Mouse (Mus musculus): ENCODE data around the gene S100a8. TPM values are rescaled to one million over a fixed set of nuclear protein-coding genes. Genes with fewer than 3 reads are reported as not detected.

Gene S100a8
- polyA plus RNA-seq, 1 experiment, result not detected

DNA sequence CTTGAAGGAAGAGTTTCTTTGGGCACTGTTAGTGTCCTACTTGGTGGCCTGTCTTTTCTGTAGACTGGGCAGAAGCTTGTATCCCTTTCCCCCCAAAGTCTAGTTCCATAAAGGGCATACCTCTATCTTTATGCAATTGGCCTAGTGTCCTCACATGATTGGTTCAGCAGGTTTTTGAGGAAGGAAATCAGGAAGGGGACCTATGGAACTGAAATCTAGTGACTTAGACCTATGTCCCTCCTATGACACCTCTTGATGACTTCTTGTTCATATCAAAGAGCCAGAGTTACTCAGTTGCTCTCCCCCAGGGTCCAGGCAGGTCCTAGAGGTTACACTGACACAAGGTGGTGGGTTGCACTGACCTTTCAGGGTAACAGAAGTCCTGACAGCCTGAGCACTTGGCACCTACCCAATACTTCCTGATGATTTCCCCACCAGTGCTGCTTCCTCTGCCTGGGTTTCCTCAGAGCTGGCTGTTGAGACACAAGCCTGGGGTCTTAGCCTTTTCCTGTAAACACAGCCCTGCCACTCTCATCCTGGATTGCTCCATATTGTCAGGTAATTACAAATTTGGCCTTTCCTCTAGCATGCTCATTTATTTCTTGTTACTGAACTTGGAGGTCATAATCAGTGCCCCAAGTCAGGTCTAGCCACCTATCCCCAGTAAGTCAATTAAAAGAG is 9.3 kb upstream of the S100a8 start:
- no peak for DNase-seq (ENCODE audit: low read depth, low spot score)

DNA sequence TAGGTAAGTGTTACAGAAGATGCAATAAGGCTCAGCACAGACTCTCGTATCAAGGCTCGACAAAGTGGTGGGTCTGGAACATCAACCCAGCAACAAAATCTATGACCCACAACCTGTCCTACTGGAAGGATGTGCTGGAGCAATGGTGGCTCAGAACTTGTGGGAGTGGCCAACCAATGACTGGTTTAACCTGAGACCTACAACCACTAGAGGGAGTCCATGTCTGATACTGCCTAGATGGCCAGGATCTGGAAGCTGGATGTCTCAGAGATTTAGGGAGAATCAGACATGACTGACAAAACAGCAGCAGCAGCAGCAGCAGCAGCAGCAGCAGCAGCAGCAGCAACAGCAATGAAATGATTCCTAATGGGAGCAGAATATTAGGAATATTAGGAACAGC is 4.6 kb upstream of the S100a8 start:
- WGBS, result 82% methylated on average over 2 of the region's 2 CpGs
- DNase-seq (ENCODE audit: low read depth, low spot score), result no peak

DNA sequence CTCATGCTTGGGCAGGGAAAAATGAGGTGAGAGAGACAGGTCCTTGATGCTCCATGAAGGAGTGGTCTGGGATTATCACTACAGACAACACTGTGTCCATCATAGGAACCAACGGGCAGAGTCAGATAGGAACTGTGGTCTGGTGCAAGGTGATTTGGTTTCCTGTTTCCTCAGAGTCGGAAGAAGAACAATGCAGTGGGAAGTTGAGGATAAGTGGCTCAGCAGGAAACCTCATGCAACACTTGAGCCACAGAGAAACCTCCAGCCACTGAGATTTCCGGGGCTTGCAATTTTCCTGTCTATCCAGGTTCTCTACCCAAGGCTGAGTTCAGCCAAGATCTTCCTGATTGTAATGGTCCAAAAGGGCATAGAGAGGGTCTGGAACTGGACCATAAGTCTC is 9.9 kb downstream of the S100a8 start:
- WGBS, result 58% methylated on average over 3 of the region's 3 CpGs
- no peak for DNase-seq (ENCODE audit: low read depth, low spot score)

DNA sequence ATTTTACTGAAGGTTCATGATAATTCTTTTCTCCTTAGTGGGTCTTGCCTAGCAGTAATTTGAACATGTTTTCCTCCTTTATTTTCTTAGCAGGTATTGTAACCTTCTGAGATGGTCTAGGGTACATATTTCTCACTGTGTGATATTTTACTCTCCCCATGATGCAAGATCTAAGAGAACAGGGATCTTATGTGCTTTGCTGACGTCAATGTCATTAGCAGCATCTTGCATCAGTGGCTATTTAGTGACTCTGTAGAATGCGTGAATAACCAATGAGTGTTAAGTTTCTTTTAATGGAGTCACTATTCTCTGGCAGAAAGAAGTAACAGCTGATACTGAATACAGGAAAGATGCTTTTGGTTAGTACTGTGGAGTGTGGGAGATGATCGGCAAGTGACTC is 15.2 kb downstream of the S100a8 start:
- WGBS, result 87% methylated on average over 3 of the region's 3 CpGs
- no peak for DNase-seq (ENCODE audit: low read depth, low spot score)

DNA sequence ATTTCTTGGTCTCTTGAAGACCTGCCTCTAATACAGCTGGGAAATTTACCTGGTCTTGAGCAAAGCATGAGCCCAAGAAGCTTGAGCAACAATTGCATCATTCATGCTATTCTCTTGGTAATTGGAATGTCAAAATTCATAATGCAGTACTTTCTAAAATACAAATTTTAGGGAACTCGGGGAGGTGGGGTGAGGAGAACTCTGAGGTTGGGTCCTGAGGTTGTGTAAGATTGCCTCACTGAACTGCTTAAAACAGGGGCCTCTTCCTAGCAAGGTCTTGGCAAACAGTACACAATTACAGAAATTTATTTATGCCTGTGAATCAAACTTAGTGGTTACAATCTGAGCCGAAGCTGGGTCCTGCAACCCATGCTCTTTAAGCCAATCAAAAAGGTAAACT is 18.1 kb downstream of the S100a8 start:
- WGBS, result 82% methylated on average over 2 of the region's 2 CpGs

DNA sequence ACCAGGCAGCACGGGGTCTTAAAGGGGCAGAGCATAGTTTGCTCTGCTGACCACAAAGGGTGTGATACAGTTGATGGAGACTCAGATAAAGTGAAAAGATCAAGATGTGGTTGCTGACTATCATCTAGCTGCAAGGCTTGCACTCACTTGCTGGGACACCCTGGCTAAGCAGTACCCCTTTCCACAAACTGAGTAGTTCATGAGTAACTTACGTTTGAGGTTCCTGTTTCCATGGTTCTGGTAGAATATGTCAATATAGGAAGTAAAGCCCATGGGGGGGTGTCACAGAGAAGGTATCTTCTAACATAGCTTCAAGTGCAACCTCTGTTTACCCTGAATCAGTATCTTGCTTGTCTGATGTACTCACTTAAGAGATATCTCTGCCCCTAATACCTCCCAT is 24.7 kb downstream of the S100a8 start:
- 62% methylated on average over 2 of the region's 2 CpGs for WGBS
- no peak for DNase-seq (ENCODE audit: low read depth, low spot score)

More for the DNA sequence above, 18.1 kb downstream of the S100a8 start:
- DNase-seq (ENCODE audit: low read depth, low spot score), result no peak

DNA sequence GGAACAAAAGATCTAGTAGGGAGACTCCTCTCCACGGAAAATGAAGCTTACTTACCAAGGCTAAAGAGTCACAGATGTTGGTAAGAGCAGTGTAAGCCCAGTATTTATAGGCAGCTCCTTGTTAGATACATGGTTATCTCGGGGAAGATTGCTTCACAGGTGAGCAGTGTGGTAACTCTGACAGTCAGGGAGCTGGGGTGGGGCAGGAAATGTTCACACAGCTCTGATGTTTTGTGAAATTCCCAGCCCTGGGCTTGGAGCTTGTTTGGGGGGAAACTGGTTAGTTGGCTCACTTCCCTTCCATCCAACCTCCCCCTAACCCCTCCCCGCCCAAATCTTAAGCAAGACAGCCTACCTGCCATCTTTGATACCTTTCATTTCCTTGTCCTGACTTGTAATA is 26.8 kb downstream of the S100a8 start, which contains the start of gene S100a9:
TSS of gene S100a9 (minus strand) at position 109 of the 400 bp plus-strand sequence.
- WGBS, result 41% methylated on average over 3 of the region's 3 CpGs
- no peak for DNase-seq (ENCODE audit: low read depth, low spot score)

DNA sequence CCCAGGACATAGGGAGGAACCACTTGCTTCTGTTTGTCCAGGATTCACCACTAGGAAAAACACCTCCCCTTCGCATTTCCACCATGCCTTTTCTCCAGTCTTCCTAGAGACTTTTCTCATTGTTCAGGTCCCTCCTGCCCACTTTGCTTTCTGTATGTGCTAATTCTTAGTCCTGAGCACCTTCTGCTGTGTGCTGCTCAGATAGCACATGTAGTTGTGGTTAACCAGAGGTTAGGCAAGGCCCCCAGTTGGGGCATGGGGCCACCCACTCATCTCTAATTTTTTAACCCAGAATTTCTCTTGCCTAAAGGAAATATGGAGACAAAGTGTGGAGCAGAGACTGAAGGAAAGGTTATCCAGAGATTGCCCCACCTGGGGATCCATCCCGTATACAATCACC is 33.5 kb downstream of the S100a8 start:
- WGBS, result 85% methylated on average over 2 of the region's 2 CpGs
- no peak for DNase-seq (ENCODE audit: low read depth, low spot score)

DNA sequence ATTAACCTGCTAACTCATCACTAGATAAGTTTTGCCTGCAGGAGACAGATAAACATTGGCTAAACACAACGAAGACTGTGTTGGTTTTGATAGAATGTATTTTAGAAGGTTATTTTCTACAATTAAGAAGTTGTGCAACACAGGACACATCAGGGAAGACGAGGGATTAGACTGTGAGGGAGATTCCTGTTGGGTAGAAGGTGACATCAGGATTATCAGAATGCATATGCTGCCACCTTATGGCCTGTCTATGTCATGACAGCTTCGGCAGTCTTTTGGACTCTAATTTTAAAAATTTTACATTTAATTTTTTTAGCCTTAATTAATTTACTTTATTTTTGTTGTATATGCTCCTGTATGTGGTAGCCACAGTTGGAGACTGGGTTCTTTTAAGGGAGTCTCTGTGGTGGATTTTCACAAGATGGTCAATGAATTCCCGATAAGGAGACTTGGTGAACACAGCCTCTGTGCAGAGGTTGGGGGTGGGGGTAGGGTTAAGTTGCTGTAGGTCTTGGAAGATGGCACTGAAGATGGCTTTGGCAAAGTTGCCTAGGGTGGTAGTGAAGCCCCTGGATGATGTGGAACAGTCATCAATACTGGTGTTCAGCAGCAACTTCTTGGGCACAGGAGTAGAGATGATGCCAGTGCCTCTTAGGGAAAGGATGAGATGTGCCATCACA is 39.9 kb downstream of the S100a8 start:
- peak; percentile 8 for DNase-seq (ENCODE audit: low read depth, low spot score)
- WGBS, result 18% methylated on average over 4 of the region's 4 CpGs

DNA sequence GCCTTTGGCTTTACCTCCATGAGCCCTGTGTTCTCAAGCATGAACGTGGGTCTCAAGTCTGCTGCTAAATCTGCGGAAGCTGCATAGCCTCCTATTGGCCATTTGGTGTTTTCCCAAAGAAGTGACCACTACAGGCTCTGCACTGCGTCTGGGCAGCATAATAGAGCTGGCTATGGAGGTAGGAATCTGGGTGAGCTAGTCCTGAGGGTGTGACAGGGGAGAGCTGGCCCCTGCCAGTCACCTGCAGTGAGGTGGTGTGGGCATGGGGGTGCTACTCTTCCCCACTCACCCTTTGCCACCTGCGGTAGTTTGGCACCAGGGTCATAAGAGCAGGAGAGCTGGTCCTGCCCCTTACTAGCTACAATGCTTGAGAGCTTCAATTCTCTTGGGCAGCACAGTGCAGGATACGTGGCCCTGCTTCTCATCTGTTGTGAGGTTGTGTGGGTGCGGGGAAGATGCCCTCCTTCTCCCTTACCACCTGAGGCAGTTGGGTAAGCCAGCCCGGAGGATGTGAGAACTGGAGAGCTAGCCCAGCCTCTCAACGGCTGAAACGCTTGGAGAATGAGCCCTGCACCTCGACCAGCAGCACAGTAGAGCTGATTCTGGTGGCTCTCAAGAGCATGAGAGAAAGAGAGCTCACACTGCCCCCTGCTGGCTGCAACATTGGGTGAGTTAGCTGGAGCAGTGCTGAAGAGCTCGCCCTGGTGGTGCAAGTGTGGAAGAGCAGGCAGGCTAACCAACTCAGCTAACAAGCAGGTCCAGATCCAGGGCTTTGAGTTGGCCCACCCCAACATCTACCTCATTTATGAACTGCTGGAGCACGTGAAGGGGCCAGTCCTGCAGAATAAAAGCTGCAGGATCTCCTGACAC is 41.0 kb downstream of the S100a8 start:
- 44% methylated on average over 12 of the region's 12 CpGs for WGBS
- peak; percentile 73 for DNase-seq (ENCODE audit: low read depth, low spot score)

Other genes with a start within 250 kb of the S100a8 start
- gene Ints3, start 235.4 kb upstream of the S100a8 start, polyA plus RNA-seq (2012; rRNA removed), result 28.7 and 32.2 TPM in 2 replicates
- gene Npr1, start 203.1 kb upstream of the S100a8 start, polyA plus RNA-seq (2012; rRNA removed), result 6.1 and 10.1 TPM in 2 replicates
- 21.4 and 23.6 TPM in 2 replicates for gene Ilf2, start 192.9 kb upstream of the S100a8 start, polyA plus RNA-seq (2012; rRNA removed)
- gene Snapin, start 177.9 kb upstream of the S100a8 start, polyA plus RNA-seq (2012; rRNA removed), result 13.6 and 14.2 TPM in 2 replicates
- gene Chtop, start 159.5 kb upstream of the S100a8 start, polyA plus RNA-seq (2012; rRNA removed), result 35.2 and 38.0 TPM in 2 replicates
- 44.1 and 52.5 TPM in 2 replicates for gene S100a1, start 154.6 kb upstream of the S100a8 start, polyA plus RNA-seq (2012; rRNA removed)
- 36.9 and 50.0 TPM in 2 replicates for gene S100a13, start 154.5 kb upstream of the S100a8 start, polyA plus RNA-seq (2012; rRNA removed)
- 5.5 and 6.4 TPM in 2 replicates for gene S100a14, start 142.1 kb upstream of the S100a8 start, polyA plus RNA-seq (2012; rRNA removed)
- 75.2 and 122 TPM in 2 replicates for gene S100a16, start 131.7 kb upstream of the S100a8 start, polyA plus RNA-seq (2012; rRNA removed)
- gene S100a3, start 108.4 kb upstream of the S100a8 start, polyA plus RNA-seq (2012; rRNA removed), result 0.76 TPM in 1 of 2 replicates, not detected in the other
- gene S100a2, start 78.7 kb upstream of the S100a8 start, polyA plus RNA-seq (2012; rRNA removed), result not detected in 2 replicates
- not detected in 2 replicates for gene Gm42674, start 67.1 kb upstream of the S100a8 start, polyA plus RNA-seq (2012; rRNA removed)
- 8.3 and 8.7 TPM in 2 replicates for gene S100a4, start 65.2 kb upstream of the S100a8 start, polyA plus RNA-seq (2012; rRNA removed)
- gene S100a5, start 60.5 kb upstream of the S100a8 start, polyA plus RNA-seq (2012; rRNA removed), result not detected in 2 replicates
- 345 and 383 TPM in 2 replicates for gene S100a6, start 56.1 kb upstream of the S100a8 start, polyA plus RNA-seq (2012; rRNA removed)
- gene S100a7a, start 15.0 kb upstream of the S100a8 start, polyA plus RNA-seq (2012; rRNA removed), result 0.11 and 0.14 TPM in 2 replicates
- 0.63 and 0.80 TPM in 2 replicates for gene S100a9, start 26.7 kb downstream of the S100a8 start, polyA plus RNA-seq (2012; rRNA removed)
- gene Pglyrp4, start 57.9 kb downstream of the S100a8 start, polyA plus RNA-seq (2012; rRNA removed), result not detected in 2 replicates
- gene Gm5849, start 108.9 kb downstream of the S100a8 start, polyA plus RNA-seq (2012; rRNA removed), result not detected in 2 replicates

All from large intestine, adult 2 months (tissue).